50 mouse cellular contexts compared by ENCODE assay signal in genomic region chr19:47161669-47162068, GRCm38 (mm10). TPM values are rescaled to one million over a fixed set of nuclear protein-coding genes. Genes with fewer than 3 reads are reported as not detected.
"Had no signal": no experiment of that assay in that cellular context is flagged by ENCODE, and none has a peak within 500 bp of the region (broad histone marks: within the 10 kb centered on the region; RNA-seq: fewer than 3 reads in every experiment).

No protein-coding gene starts in this region.

- H3K9me3 ChIP-seq: heart, embryonic 12.5 days; heart, embryonic 13.5 days; heart, embryonic 15.5 days; hindbrain, embryonic 10.5 days; hindbrain, embryonic 12.5 days; hindbrain, embryonic 13.5 days; hindbrain, embryonic 15.5 days; intestine, embryonic 15.5 days; kidney, embryonic 15.5 days had no signal

- H3K36me3 ChIP-seq: heart, embryonic 12.5 days; heart, embryonic 13.5 days; heart, embryonic 15.5 days; hindbrain, embryonic 10.5 days; hindbrain, embryonic 12.5 days; hindbrain, embryonic 13.5 days; hindbrain, embryonic 15.5 days; intestine, embryonic 15.5 days; kidney, embryonic 15.5 days had no signal

- H3K9ac ChIP-seq: heart, embryonic 12.5 days; heart, embryonic 13.5 days; heart, embryonic 15.5 days; hindbrain, embryonic 12.5 days; hindbrain, embryonic 13.5 days; hindbrain, embryonic 14.5 days; hindbrain, embryonic 15.5 days; intestine, embryonic 15.5 days; kidney, embryonic 15.5 days had no signal

- H3K27ac ChIP-seq: heart, embryonic 13.5 days; heart, embryonic 15.5 days; hindbrain, embryonic 10.5 days; hindbrain, embryonic 12.5 days; hindbrain, embryonic 13.5 days; hindbrain, embryonic 14.5 days; hindbrain, embryonic 15.5 days; hindbrain, postnatal 0 days; intestine, embryonic 15.5 days; kidney, embryonic 15.5 days; kidney, postnatal 0 days; layer of hippocampus, adult 2 months; left cerebral cortex, adult 2 months had no signal

- ATAC-seq: hindbrain, embryonic 16.5 days; hindbrain, postnatal 0 days; inflammation-experienced regulatory T-cells, adult 6 months; intestine, embryonic 15.5 days; intestine, embryonic 16.5 days; intestine, postnatal 0 days had no signal

- H3K4me1 ChIP-seq: heart, embryonic 12.5 days; heart, embryonic 13.5 days; heart, embryonic 15.5 days; hindbrain, embryonic 12.5 days; hindbrain, embryonic 13.5 days; hindbrain, embryonic 15.5 days; intestine, embryonic 15.5 days; kidney, embryonic 15.5 days had no signal

- H3K4me3 ChIP-seq: heart, embryonic 12.5 days; heart, embryonic 13.5 days; heart, embryonic 15.5 days; hindbrain, embryonic 10.5 days; hindbrain, embryonic 12.5 days; hindbrain, embryonic 13.5 days; hindbrain, embryonic 15.5 days; intestine, embryonic 15.5 days; kidney, embryonic 15.5 days; layer of hippocampus, adult 2 months; left cerebral cortex, adult 2 months had no signal

- H3K27me3 ChIP-seq: heart, embryonic 12.5 days; heart, embryonic 15.5 days; hindbrain, embryonic 12.5 days; hindbrain, embryonic 13.5 days; hindbrain, embryonic 15.5 days; intestine, embryonic 15.5 days; kidney, embryonic 15.5 days had no signal

- DNase-seq: heart, postnatal 10 days; heart, postnatal 14 days; heart, postnatal 36 days; heart, postnatal 4 days; kidney, adult 11 months; kidney, adult 18-20 months; kidney, adult 2 months; kidney, adult 8-10 months; kidney, adult 9 months; kidney, postnatal 10 days; kidney, postnatal 14 days; kidney, postnatal 25 days; kidney, postnatal 36 days; kidney, postnatal 4 days; layer of hippocampus, adult 9-11 months; layer of hippocampus, postnatal 36 days had no signal

- H3K4me2 ChIP-seq: heart, embryonic 12.5 days; heart, embryonic 13.5 days; heart, embryonic 15.5 days; hindbrain, embryonic 12.5 days; hindbrain, embryonic 13.5 days; hindbrain, embryonic 14.5 days; hindbrain, embryonic 15.5 days; intestine, embryonic 15.5 days; kidney, embryonic 15.5 days had no signal

RNA-seq across cellular contexts. Expression of gene Calhm3, which starts 4.1 kb away (rescaled TPM):
- total RNA-seq: heart, postnatal 10 days; heart, postnatal 14 days; heart, postnatal 25 days; heart, postnatal 36 days; heart, postnatal 4 days; hematopoietic stem cell, adult 5-6 weeks; hindbrain, postnatal 0 days; layer of hippocampus, adult 18-20 months; layer of hippocampus, adult 2 months; layer of hippocampus, adult 8-10 months; layer of hippocampus, postnatal 10 days; layer of hippocampus, postnatal 14 days; layer of hippocampus, postnatal 25 days; layer of hippocampus, postnatal 36 days; left cerebral cortex, adult 18-20 months; left cerebral cortex, adult 2 months; left cerebral cortex, adult 8-10 months had no signal
- polyA plus RNA-seq: heart, embryonic 12.5 days; heart, embryonic 13.5 days; heart, embryonic 14.5 days; heart, embryonic 15.5 days; heart, embryonic 16.5 days; heart, postnatal 0 days; hindbrain, embryonic 10.5 days; hindbrain, embryonic 12.5 days; hindbrain, embryonic 13.5 days; hindbrain, embryonic 14.5 days; hindbrain, embryonic 15.5 days; hindbrain, embryonic 16.5 days; hindbrain, postnatal 0 days; inflammation-experienced regulatory T-cells, adult 6 months; intestine, embryonic 14.5 days; kidney, adult 2 months; kidney, embryonic 14.5 days; kidney, embryonic 15.5 days; kidney, embryonic 16.5 days; kidney, postnatal 0 days; large intestine, adult 2 months had no signal

RNA-seq across cellular contexts. Expression of gene Neurl1a, which starts 17.0 kb away (rescaled TPM):
- total RNA-seq: hematopoietic stem cell, adult 5-6 weeks had no signal

RNA-seq across cellular contexts. Expression of gene Calhm1, which starts 17.6 kb away (rescaled TPM):
- total RNA-seq: heart, postnatal 10 days; heart, postnatal 14 days; heart, postnatal 25 days; heart, postnatal 36 days; heart, postnatal 4 days; hematopoietic stem cell, adult 5-6 weeks; hindbrain, postnatal 0 days; layer of hippocampus, adult 18-20 months; layer of hippocampus, adult 2 months; layer of hippocampus, adult 8-10 months; layer of hippocampus, postnatal 10 days; layer of hippocampus, postnatal 14 days; layer of hippocampus, postnatal 25 days; layer of hippocampus, postnatal 36 days; left cerebral cortex, adult 18-20 months; left cerebral cortex, adult 2 months; left cerebral cortex, adult 8-10 months had no signal
- polyA plus RNA-seq: heart, embryonic 12.5 days; heart, embryonic 13.5 days; heart, embryonic 14.5 days; heart, embryonic 15.5 days; heart, embryonic 16.5 days; heart, postnatal 0 days; hindbrain, embryonic 10.5 days; hindbrain, embryonic 12.5 days; hindbrain, embryonic 13.5 days; hindbrain, embryonic 14.5 days; hindbrain, embryonic 15.5 days; hindbrain, embryonic 16.5 days; hindbrain, postnatal 0 days; inflammation-experienced regulatory T-cells, adult 6 months; intestine, embryonic 14.5 days; intestine, embryonic 15.5 days; intestine, embryonic 16.5 days; intestine, postnatal 0 days; kidney, adult 2 months; kidney, embryonic 14.5 days; kidney, embryonic 15.5 days; kidney, embryonic 16.5 days; kidney, postnatal 0 days; large intestine, adult 2 months had no signal
